Mouse (Mus musculus): ENCODE results near the gene 3110040M04Rik.
"Not testable (repeated sequence)": the region's sequence is repeated elsewhere in the genome, so short reads cannot be mapped to it uniquely, and the experiment has no call there.

Gene 3110040M04Rik

GRCm38 (mm10) chr1:151203818-151204217, at the start of gene 3110040M04Rik:
3110040M04Rik (plus strand) TSS chr1:151204121.
- in situ Hi-C loops (cut with MseI, MboI), result not testable (repeated sequence)

GRCm38 (mm10) chr1:151154131-151154530, 49.8 kb upstream of the 3110040M04Rik start:
- in situ Hi-C loops (cut with MseI, MboI), result not testable (repeated sequence)

GRCm38 (mm10) chr1:151156129-151156528, 47.8 kb upstream of the 3110040M04Rik start:
- in situ Hi-C loops (cut with MseI, MboI), result no loop called here

DNA sequence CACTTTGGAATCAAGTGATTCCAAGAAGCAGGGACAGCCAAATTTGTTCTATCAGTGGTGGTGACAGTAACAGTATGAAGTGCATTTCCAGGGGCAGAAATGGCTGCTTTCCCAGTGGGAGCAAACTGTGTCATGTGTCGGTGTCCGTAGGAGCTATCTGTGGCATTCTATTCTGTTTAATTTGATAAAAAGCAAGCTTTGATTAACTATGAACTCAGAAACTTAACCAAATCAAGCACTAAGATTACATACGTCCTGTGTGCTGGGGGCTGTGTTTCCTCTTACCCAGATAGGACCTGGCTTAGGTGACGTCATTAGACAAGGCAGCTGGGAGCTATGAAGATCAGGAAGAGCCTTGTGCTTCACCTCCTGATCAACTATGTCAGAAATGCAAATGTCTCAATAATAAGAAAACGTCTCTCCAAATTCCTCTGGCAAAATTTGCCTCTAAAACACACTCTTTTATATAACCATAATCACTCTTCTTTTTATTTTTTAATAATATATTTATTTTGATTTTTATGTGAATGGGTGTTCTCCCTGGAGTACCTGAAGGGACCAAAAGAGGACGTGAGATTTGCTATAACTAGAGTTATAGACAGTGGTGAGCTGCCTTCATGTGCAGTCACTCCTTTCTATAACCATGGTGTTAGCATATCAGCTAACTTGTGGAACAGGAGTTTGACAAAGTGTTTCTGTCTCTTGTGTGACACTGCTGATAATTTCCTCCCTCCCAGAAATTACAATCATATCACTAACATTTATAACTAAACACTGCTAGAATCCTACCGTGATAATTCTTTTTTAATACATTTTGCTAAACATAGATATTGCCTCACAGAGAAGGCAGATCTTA, 46.9 kb upstream of the 3110040M04Rik start:
- in situ Hi-C loops (cut with MseI, MboI), result no loop called here

- in situ Hi-C loops (cut with MseI, MboI), result no loop called here
Measured at GRCm38 (mm10) chr1:151157963-151158856, 45.7 kb upstream of the 3110040M04Rik start.

- in situ Hi-C loops (cut with MseI, MboI), result no loop called here
Measured at GRCm38 (mm10) chr1:151158857-151159510, 44.9 kb upstream of the 3110040M04Rik start.

GRCm38 (mm10) chr1:151166031-151166430, 37.9 kb upstream of the 3110040M04Rik start:
- in situ Hi-C loops (cut with MseI, MboI), result no loop called here

DNA sequence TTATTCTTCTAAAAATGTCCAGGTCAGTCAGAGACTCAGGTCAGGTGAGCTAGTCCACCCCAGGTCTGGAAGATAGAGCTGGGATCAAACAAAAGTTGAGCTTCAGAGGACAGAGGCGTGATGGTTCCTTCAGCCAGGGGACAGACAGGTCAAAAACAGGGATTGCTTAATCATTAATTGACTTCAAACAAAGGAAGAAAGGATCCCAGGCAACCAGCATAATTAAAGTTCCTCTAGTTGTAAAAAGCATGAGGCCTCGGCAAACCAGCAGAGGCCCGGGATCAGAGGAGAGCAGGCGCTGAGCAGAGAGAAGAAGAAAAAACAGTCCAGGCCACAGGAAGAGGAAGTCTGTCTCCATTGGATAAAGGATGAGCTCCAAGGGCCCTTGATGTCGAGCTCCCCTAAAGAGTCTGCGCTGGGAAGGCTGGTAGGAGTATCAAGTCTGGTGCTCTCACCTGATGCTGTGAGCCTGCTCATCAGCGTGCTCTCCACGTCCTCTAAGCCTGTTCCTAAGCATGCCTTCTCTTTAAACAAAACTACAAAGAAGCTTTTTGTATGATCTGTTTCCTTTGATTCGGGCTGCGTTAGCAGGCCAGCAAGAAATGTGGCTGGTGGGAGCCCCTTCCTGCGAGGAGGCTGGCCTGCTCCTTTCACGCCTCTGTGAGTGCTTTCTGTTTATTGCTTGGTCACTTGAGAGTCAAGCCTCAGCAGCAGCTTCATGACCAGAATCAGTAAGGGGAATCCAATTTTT, 36.4 kb upstream of the 3110040M04Rik start:
- in situ Hi-C loops (cut with MseI, MboI), result no loop called here

DNA sequence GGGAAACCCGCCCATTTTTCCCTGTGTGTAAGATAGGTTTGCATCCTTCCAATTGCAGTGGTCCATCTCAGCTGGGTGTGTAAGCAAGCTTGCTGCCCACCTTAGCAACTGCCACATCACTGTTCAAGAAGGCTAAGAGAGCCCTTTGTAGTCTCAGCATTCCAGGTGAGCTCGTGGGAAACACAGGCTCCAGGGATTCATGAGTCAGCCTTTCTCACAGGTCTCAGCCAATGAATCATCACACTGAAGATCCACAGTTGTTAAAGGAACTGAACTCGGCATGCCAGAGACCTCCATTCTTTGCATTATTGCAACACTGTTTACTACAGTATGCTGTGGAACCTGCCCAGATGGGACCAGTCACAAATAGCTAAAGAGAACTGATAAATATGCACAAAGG, 35.3 kb upstream of the 3110040M04Rik start:
- in situ Hi-C loops (cut with MseI, MboI), result no loop called here

- in situ Hi-C loops (cut with MseI, MboI), result no loop called here
Measured at GRCm38 (mm10) chr1:151171572-151172461, 32.1 kb upstream of the 3110040M04Rik start.

DNA sequence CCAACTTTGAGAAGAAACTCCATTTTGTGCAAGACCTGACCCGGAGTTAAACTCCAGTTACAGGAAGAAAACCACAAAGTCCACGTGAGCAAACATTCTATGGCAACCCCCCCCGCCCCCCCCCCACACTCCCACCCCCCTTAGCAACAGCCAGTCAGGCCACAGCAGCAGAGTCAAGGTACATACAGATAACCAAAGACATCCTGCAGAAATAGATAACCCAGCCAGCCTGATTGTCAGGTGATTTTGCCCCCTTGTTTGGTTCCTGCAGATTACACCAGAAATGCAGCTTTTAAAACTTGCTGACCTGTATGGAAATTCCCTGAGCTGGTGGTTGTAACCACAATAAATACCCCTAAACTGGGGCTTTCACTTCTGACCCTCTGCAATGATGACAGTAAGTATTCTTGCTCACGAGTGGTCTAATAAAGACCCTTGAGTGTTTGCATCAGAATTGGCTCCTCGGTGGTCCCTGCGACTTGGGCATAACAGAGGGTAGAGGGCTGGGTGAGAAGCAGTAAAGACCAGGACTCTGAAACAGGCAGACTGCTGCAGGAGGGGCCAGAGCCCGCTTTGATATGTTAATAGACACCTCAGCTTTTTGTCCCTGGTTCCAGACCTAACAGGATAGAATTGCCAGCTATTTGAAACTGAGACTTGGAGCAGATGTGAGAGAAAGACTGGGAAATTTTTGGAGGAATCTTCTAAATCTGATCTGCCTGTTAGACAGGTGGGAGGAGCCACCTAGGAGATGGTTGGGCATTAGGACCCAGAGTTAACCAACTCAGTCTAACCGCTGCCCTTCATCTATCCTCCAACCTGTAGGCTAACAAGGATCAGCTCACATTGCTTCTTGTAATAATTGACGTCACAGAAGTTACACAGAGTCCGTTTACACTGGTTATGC, 26.6 kb upstream of the 3110040M04Rik start:
- in situ Hi-C loops (cut with MseI, MboI), result no loop called here

GRCm38 (mm10) chr1:151177937-151178271, 26.0 kb upstream of the 3110040M04Rik start:
- in situ Hi-C loops (cut with MseI, MboI), result no loop called here

- in situ Hi-C loops (cut with MseI, MboI), result no loop called here
Measured at GRCm38 (mm10) chr1:151178505-151179083, 25.3 kb upstream of the 3110040M04Rik start.

- in situ Hi-C loops (cut with MseI, MboI), result no loop called here
Measured at GRCm38 (mm10) chr1:151180167-151180566, 23.8 kb upstream of the 3110040M04Rik start.

GRCm38 (mm10) chr1:151182266-151182665, 21.7 kb upstream of the 3110040M04Rik start, which contains the start of gene Gm47985:
Gm47985 (plus strand) TSS chr1:151182537.
- in situ Hi-C loops (cut with MseI, MboI), result not testable (repeated sequence)

GRCm38 (mm10) chr1:151186186-151186585, 17.7 kb upstream of the 3110040M04Rik start:
- in situ Hi-C loops (cut with MseI, MboI), result not testable (repeated sequence)

DNA sequence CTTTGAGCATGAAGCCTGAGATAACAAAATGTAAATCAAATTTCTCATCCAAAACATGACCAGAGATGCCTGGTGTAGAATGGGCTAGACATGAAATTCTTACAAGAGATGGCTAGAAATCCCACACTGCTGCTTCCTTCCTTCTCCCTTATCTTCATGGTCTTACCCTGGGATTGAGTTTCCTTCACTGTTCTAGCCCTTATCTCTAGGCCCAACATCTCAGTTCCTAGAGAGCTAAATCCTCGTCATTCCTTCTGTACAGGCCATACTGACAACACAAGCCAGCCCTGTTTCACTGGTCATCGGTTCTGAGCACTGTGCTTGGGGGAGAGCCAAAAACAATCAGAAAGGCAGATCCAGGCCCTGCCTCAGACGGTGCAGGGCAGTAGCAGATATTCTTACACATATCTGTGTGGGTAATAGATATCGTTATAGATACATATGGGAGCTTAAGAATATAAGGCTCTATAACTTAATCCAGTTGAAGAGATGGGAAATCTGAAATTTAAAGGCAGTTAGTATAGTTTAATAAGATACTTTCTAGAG, 17.0 kb upstream of the 3110040M04Rik start:
- in situ Hi-C loops (cut with MseI, MboI), result not testable (repeated sequence)

DNA sequence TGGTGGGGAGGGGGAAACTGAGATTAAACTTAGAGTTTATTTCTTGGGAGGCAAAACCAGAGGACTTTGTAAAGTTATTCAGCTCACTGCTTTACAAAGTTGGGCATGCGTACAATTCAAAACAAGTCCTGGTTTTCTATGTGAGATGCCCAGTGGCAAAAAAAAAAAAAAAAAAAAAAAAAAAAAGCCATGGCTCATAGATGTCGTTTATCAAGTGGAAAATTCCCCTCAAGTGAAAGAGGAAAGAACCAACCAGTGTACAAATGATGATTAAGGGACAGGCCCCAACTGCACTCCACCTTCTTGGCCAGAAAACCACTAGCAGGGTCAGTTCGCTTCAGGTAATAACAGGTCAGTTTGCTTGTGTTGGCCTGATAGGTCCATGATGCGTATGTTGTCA, 15.5 kb upstream of the 3110040M04Rik start:
- in situ Hi-C loops (cut with MseI, MboI), result no loop called here

All from mouse trophoblast stem cell (cell line).